Mouse (Mus musculus) heart, embryonic 11.5 days (tissue): Measurements from ENCODE around the gene Tollip. TPM values are rescaled to one million over a fixed set of nuclear protein-coding genes. Genes with fewer than 3 reads are reported as not detected.

Experiments used
- ATAC-seq: fragments of 200-750 bp; cut with Nextera tagmentation; replicated peaks from 2 replicates; pipeline ENCODE4 v1.8.0; 2017; ENCODE audit warnings: moderate library complexity; ENCODE audit not compliant: insufficient number of reproducible peaks, low FRiP score, low TSS enrichment
- H3K27ac ChIP-seq: fragments of 300-500 bp; sonication (generic); 2 replicates; pipeline ENCODE4 v1.5.1; 2014; ENCODE audit warnings: mild to moderate bottlenecking, low read depth, low read length
- H3K27me3 ChIP-seq: fragments of 300-500 bp; sonication (generic); 2 replicates; pipeline ENCODE4 v1.6.1; 2014; ENCODE audit warnings: mild to moderate bottlenecking, low read length, mixed read lengths; ENCODE audit not compliant: control insufficient read depth, insufficient read depth
- H3K36me3 ChIP-seq: fragments of 300-500 bp; sonication (generic); 2 replicates; pipeline ENCODE4 v1.6.1; 2014; ENCODE audit warnings: mild to moderate bottlenecking, low read length, moderate library complexity, mixed read lengths; ENCODE audit not compliant: control insufficient read depth, insufficient read depth
- H3K4me1 ChIP-seq: fragments of 300-500 bp; sonication (generic); 2 replicates; pipeline ENCODE4 v1.6.1; 2014; ENCODE audit warnings: low read length; ENCODE audit not compliant: control insufficient read depth, insufficient read depth
- H3K4me2 ChIP-seq: fragments of 300-500 bp; sonication (generic); 2 replicates; pipeline ENCODE4 v1.6.1; 2014; ENCODE audit warnings: mild to moderate bottlenecking, moderate library complexity
- H3K4me3 ChIP-seq: fragments of 300-500 bp; sonication (generic); 2 replicates; pipeline ENCODE4 v1.5.1; 2014; ENCODE audit warnings: low read depth, low read length
- H3K9ac ChIP-seq: fragments of 300-500 bp; sonication (generic); 2 replicates; pipeline ENCODE4 v1.6.1; 2014; ENCODE audit warnings: mild to moderate bottlenecking, low read depth, low read length, moderate library complexity
- H3K9me3 ChIP-seq: fragments of 300-500 bp; sonication (generic); replicated peaks from 2 replicates; pipeline ENCODE4 v1.6.1; 2016; ENCODE audit warnings: low read length; ENCODE audit not compliant: control insufficient read depth
- WGBS: fragments of 180-500 bp; shearing (Covaris S2); extraction: QIAGEN DNeasy Blood & Tissue Kit; methylation state at CpG from one replicate; pipeline ENCODE4 v1.1.7; 2014; ENCODE audit not compliant: insufficient replicate concordance; 5-methylcytosine and 5-hydroxymethylcytosine counted together
- polyA plus RNA-seq: library from polyadenylated mRNA; unstranded; fragments of >200 nt; fragmentation: Nextera tagmentation; extraction: Ambion mirVana; gene quantifications from 2 replicates; pipeline ENCODE4 v1.2.1, GENCODE M21; 2014

Gene Tollip
- polyA plus RNA-seq, 1 experiment from 2014 or later = 36.2 TPM

DNA sequence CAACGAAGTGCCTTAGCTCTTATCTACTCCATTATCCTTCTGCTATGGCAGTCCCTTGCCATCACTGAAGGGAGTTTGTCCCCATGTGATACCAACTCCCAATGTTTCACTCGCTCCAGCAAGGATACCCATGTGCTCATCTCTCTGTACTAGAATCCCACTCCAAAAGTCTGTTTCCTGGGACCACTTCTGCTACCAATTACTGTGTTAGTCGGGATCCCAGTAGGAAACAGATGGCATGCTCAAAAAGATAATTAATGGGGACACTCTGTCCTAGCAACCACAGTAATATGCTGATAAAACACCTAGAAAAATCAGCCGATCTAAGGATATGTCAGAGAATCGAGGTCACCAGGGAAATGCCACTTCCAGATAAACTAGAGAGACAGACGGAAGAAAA, 9.7 kb downstream of the Tollip start:
- H3K27me3 ChIP-seq = peaks cover 21% of the 10 kb centered on the region
- no peaks in the 10 kb centered on the region for H3K4me1 ChIP-seq
- no peak overlapping the region for H3K27ac ChIP-seq
- H3K4me2 ChIP-seq = no peak overlapping the region
- H3K9ac ChIP-seq = no peak overlapping the region
- WGBS = 69% methylated on average over 6 of the region's 6 CpGs
- no peak overlapping the region for H3K4me3 ChIP-seq
- no peaks in the 10 kb centered on the region for H3K9me3 ChIP-seq
- no peaks in the 10 kb centered on the region for H3K36me3 ChIP-seq
- no peak for ATAC-seq

DNA sequence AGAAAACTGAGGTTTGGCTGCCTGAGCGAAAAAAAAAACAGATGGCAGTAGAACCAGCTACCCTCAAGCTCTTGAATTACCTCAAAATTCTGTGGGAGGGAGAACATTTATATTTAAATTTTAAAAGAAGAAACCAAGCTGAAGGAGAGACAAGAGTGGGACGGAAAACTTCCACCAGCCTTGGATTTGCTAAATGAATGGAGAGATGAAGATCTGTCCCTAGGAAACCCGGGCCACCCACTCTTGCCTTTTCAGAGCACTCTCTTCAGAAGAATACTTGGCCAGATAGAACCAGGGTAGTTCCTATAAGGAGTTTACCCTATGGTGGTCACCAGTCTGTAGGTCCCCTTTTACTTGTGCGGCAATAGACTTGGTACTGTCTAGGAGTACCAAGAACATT, 15.5 kb downstream of the Tollip start:
- H3K27ac ChIP-seq = no peak overlapping the region
- 60% methylated on average over 4 of the region's 4 CpGs for WGBS

GRCm38 (mm10) chr7:141902269-141902729, 16.0 kb downstream of the Tollip start:
- H3K4me1 ChIP-seq = peaks cover 19% of the 10 kb centered on the region
- no peaks in the 10 kb centered on the region for H3K9me3 ChIP-seq
- H3K4me2 ChIP-seq = peak overlapping the region; percentile 94
- peak; percentile 95 for ATAC-seq
- no peaks in the 10 kb centered on the region for H3K36me3 ChIP-seq
- H3K27me3 ChIP-seq = peaks cover 6% of the 10 kb centered on the region; the same call in 1 of the 2 replicates
- peak overlapping the region; percentile 93 for H3K4me3 ChIP-seq
- peak overlapping the region; percentile 73 for H3K27ac ChIP-seq
- H3K9ac ChIP-seq = peak overlapping the region; percentile 96
- WGBS = under 1% methylated on average over 44 of the region's 44 CpGs

More for the DNA sequence above, 15.5 kb downstream of the Tollip start:
- ATAC-seq = no peak
- no peaks in the 10 kb centered on the region for H3K9me3 ChIP-seq
- peak overlapping the region; percentile 72 for H3K9ac ChIP-seq
- H3K4me1 ChIP-seq = peaks cover 19% of the 10 kb centered on the region
- H3K4me2 ChIP-seq = peak overlapping the region; percentile 73
- H3K36me3 ChIP-seq = no peaks in the 10 kb centered on the region
- H3K27me3 ChIP-seq = peaks cover 6% of the 10 kb centered on the region; the same call in 1 of the 2 replicates
- peak overlapping the region; percentile 93 for H3K4me3 ChIP-seq

GRCm38 (mm10) chr7:141901825-141902224, 16.5 kb downstream of the Tollip start:
- peak; percentile 36 for ATAC-seq
- under 1% methylated on average over 16 of the region's 16 CpGs for WGBS
- peak overlapping the region; percentile 96 for H3K9ac ChIP-seq

GRCm38 (mm10) chr7:141892151-141892550, 26.2 kb downstream of the Tollip start:
- no peaks in the 10 kb centered on the region for H3K9me3 ChIP-seq
- H3K4me1 ChIP-seq = peaks cover 12% of the 10 kb centered on the region
- H3K36me3 ChIP-seq = peaks cover 28% of the 10 kb centered on the region
- H3K27ac ChIP-seq = no peak overlapping the region
- H3K4me2 ChIP-seq = no peak overlapping the region
- H3K27me3 ChIP-seq = no peaks in the 10 kb centered on the region
- no peak for ATAC-seq
- 94% methylated on average over 7 of the region's 7 CpGs for WGBS
- no peak overlapping the region for H3K9ac ChIP-seq
- no peak overlapping the region for H3K4me3 ChIP-seq

More at GRCm38 (mm10) chr7:141901825-141902224, 16.5 kb downstream of the Tollip start:
- peaks cover 6% of the 10 kb centered on the region; the same call in 1 of the 2 replicates for H3K27me3 ChIP-seq
- no peaks in the 10 kb centered on the region for H3K36me3 ChIP-seq
- no peaks in the 10 kb centered on the region for H3K9me3 ChIP-seq
- peak overlapping the region; percentile 73 for H3K27ac ChIP-seq
- peak overlapping the region; percentile 93 for H3K4me3 ChIP-seq
- H3K4me2 ChIP-seq = peak overlapping the region; percentile 94
- H3K4me1 ChIP-seq = peaks cover 24% of the 10 kb centered on the region

DNA sequence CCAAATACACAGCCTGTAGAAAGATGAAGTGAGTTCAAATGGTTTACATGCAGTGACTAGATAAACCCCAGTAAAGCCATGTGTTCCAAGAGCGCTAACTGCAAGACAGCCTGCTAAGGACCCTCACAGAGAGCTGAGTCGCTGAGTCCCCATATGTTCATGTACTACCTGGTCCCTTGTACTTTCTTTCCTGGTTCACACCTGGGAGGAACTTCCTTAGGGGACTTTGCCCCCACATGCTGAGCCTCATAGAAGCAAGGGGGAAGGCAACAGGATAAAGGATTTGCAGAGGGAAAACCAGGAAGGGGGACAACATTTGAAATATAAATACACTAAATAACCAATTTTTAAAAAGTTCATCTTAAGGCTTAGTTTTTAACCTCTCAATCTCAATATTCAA, 39.5 kb downstream of the Tollip start:
- 76% methylated on average over 2 of the region's 2 CpGs for WGBS

DNA sequence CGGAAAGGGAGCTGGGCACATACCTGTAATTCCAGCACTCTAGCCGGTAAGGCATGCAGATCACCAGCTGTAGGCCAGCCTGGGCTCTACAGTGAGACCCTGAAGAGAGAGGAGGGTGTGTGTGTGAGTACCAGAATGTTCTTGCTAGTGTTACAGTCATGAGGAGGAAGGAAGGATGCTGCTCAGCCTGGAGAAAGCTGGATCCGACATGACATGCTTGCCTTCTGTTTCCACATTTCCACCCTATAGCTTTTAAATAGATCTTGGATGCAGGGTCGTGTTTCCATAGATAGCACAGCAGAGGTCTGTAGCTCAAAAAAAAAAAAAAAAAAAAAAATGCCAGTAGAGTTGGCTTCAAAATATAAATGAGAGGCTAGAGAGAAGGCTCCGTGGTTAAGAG, 43.4 kb downstream of the Tollip start:
- no peak overlapping the region for H3K27ac ChIP-seq
- H3K4me2 ChIP-seq = no peak overlapping the region
- no peaks in the 10 kb centered on the region for H3K27me3 ChIP-seq
- no peak for ATAC-seq
- no peak overlapping the region for H3K9ac ChIP-seq
- H3K36me3 ChIP-seq = no peaks in the 10 kb centered on the region
- H3K4me3 ChIP-seq = no peak overlapping the region
- H3K4me1 ChIP-seq = no peaks in the 10 kb centered on the region
- no peaks in the 10 kb centered on the region for H3K9me3 ChIP-seq
- 76% methylated on average over 5 of the region's 5 CpGs for WGBS

More for the DNA sequence above, 39.5 kb downstream of the Tollip start:
- H3K4me2 ChIP-seq = no peak overlapping the region
- ATAC-seq = no peak
- H3K27me3 ChIP-seq = no peaks in the 10 kb centered on the region
- no peak overlapping the region for H3K9ac ChIP-seq
- no peaks in the 10 kb centered on the region for H3K9me3 ChIP-seq
- H3K27ac ChIP-seq = no peak overlapping the region
- H3K36me3 ChIP-seq = peaks cover 12% of the 10 kb centered on the region
- H3K4me3 ChIP-seq = no peak overlapping the region
- peaks cover 5% of the 10 kb centered on the region; the same call in 1 of the 2 replicates for H3K4me1 ChIP-seq

GRCm38 (mm10) chr7:141870553-141870952, 47.8 kb downstream of the Tollip start:
- H3K4me1 ChIP-seq = no peaks in the 10 kb centered on the region
- H3K9me3 ChIP-seq = no peaks in the 10 kb centered on the region
- no peak overlapping the region for H3K4me3 ChIP-seq
- no peaks in the 10 kb centered on the region for H3K36me3 ChIP-seq
- H3K4me2 ChIP-seq = no peak overlapping the region
- H3K27ac ChIP-seq = no peak overlapping the region
- no peak for ATAC-seq
- no peaks in the 10 kb centered on the region for H3K27me3 ChIP-seq
- no peak overlapping the region for H3K9ac ChIP-seq
- WGBS = 73% methylated on average over 5 of the region's 5 CpGs

- Histone ChIP-seq H3K9me3 (no peaks in the 10 kb centered on the region), H3K9ac (no peak overlapping the region), H3K27ac (no peak overlapping the region), H3K4me3 (no peak overlapping the region), H3K4me2 (no peak overlapping the region), H3K27me3 (no peaks in the 10 kb centered on the region), H3K4me1 (no peaks in the 10 kb centered on the region), H3K36me3 (no peaks in the 10 kb centered on the region)
- ATAC-seq = no peak
- WGBS = 68% methylated on average over 5 of the region's 5 CpGs
Measured at GRCm38 (mm10) chr7:141869644-141870043, 48.7 kb downstream of the Tollip start.
